Mouse (Mus musculus): ENCODE data around the gene Plekha5. TPM values are rescaled to one million over a fixed set of nuclear protein-coding genes. Genes with fewer than 3 reads are reported as not detected.

Plekha5 gene
- polyA plus RNA-seq, 1 experiment, result 53.1 TPM

- Histone ChIP-seq H3K27ac (ENCODE audit: insufficient read depth, low read length) (no peak overlapping the region), H3K4me1 (ENCODE audit: control insufficient read depth, insufficient read depth, low read length) (peaks cover 12% of the 10 kb centered on the region), H3K4me3 (ENCODE audit: insufficient read depth, low read length) (no peak overlapping the region)
- TF ChIP-seq POLR2A (IDR thresholded peaks at IDR 0.05; ENCODE audit: low read depth, low read length) (no peak), CTCF (IDR thresholded peaks at IDR 0.05; ENCODE audit: borderline replicate concordance, insufficient read depth, low read length) (no peak)
Measured at GRCm38 (mm10) chr6:140541919-140542318, 118.1 kb downstream of the Plekha5 start.

GRCm38 (mm10) chr6:140543005-140543794, 119.3 kb downstream of the Plekha5 start:
- Histone ChIP-seq H3K4me1 (ENCODE audit: control insufficient read depth, insufficient read depth, low read length) (peaks cover 20% of the 10 kb centered on the region), H3K27ac (ENCODE audit: insufficient read depth, low read length) (no peak overlapping the region), H3K4me3 (ENCODE audit: insufficient read depth, low read length) (no peak overlapping the region)
- no peak for TF ChIP-seq POLR2A (IDR thresholded peaks at IDR 0.05; ENCODE audit: low read depth, low read length)
- no peak for TF ChIP-seq CTCF (IDR thresholded peaks at IDR 0.05; ENCODE audit: borderline replicate concordance, insufficient read depth, low read length)

DNA sequence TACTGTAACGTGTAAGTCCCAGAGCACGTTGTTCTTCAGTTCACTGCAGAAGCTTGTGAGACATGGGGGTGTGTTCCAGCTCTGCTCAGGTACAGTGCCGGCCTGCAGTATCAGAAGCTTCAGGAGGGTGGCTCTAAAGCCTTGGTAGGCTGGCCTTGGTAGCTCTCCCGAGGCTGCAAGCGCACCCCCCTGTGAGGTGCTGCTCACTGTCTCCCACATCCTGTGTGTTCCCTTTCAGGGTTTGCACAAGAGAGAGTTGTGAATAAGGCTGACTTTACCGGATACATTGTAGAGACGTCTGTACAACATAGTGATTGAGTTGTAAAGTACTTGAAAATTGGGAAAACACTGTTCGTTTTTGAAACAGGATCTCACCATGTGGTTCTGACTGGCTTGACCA, 122.2 kb downstream of the Plekha5 start:
- H3K4me1 ChIP-seq (ENCODE audit: control insufficient read depth, insufficient read depth, low read length), result peaks cover 23% of the 10 kb centered on the region
- peak overlapping the region; percentile 38; the same call in 1 of the 2 replicates for H3K27ac ChIP-seq (ENCODE audit: insufficient read depth, low read length)
- TF ChIP-seq POLR2A (IDR thresholded peaks at IDR 0.05; ENCODE audit: low read depth, low read length) (no peak), CTCF (IDR thresholded peaks at IDR 0.05; ENCODE audit: borderline replicate concordance, insufficient read depth, low read length) (no peak)
- no peak overlapping the region for H3K4me3 ChIP-seq (ENCODE audit: insufficient read depth, low read length)

GRCm38 (mm10) chr6:140546648-140547201, 122.9 kb downstream of the Plekha5 start:
- H3K27ac ChIP-seq (ENCODE audit: insufficient read depth, low read length), result peak overlapping the region; percentile 38; the same call in 1 of the 2 replicates
- no peak for TF ChIP-seq CTCF (IDR thresholded peaks at IDR 0.05; ENCODE audit: borderline replicate concordance, insufficient read depth, low read length)
- peaks cover 22% of the 10 kb centered on the region for H3K4me1 ChIP-seq (ENCODE audit: control insufficient read depth, insufficient read depth, low read length)
- no peak overlapping the region for H3K4me3 ChIP-seq (ENCODE audit: insufficient read depth, low read length)

DNA sequence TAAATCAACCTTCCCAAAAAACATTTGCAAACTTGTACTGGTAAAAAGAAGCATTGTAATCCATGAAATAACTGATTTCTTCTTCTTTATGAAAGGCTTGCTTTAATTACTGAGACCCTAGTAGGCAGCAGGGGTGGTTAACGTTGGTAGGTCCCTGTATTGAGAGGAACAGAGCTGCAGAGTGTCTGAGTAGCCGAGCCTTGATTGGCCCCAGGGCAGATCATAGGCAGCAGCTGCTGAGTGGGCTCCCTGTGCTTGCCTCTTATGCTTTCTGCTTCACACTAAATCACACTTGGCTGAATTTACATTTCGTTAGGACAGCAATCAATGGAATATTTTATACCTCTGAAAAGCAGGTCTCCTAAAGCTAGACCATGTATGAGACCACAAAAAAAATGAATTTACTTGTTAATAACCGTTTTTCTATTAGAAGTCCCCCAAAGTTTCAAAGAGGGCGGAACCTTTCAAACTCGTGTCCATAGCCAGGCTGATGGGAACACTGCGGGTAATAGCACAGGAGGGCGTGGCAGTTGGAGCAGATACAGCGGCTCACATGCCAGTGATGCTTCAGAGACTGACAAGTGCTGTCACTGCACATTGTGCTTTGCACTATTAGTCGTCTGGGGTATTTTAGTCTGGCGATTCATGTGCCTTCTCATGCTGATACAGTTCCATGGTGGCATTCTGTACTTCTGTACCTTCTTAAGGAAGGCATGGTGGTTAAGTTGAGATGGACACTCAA, 123.5 kb downstream of the Plekha5 start:
- Histone ChIP-seq H3K27ac (ENCODE audit: insufficient read depth, low read length) (peak overlapping the region; percentile 97), H3K4me1 (ENCODE audit: control insufficient read depth, insufficient read depth, low read length) (peaks cover 20% of the 10 kb centered on the region), H3K4me3 (ENCODE audit: insufficient read depth, low read length) (no peak overlapping the region)
- TF ChIP-seq CTCF (IDR thresholded peaks at IDR 0.05; ENCODE audit: borderline replicate concordance, insufficient read depth, low read length) (no peak), POLR2A (IDR thresholded peaks at IDR 0.05; ENCODE audit: low read depth, low read length) (no peak)

DNA sequence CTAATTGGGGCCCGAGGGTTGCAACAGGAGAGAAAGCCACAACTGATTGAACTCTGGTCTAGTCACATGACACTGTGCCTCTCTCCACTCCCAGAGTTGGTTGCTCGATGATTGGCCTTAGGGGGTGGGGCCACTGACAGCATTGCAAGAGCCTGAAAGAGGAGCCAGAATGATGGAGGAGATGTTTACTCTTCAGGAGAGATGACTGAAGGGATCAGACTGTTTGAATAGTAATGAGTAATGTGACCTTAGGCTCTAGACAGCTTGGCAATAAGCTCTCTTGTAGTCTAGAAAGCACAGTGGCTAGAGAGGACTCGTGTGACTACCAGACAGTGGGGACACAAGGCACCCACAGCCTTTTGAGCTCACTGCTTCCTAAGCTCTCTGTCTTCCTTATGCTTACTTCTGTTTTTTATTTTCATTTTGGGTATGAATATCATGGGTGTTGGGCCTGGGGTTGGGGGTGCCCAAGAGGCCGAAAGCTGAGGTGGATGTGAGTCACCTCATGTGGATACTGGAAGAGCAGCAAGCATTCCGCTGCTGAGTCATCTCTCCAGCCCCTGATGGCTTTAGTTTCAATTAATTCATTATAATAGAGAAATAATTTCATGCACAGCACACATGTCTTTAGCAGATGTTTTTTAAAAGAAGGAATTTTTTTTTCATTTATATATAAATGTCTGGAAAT, 124.4 kb downstream of the Plekha5 start:
- TF ChIP-seq POLR2A (IDR thresholded peaks at IDR 0.05; ENCODE audit: low read depth, low read length) (no peak), CTCF (IDR thresholded peaks at IDR 0.05; ENCODE audit: borderline replicate concordance, insufficient read depth, low read length) (no peak)
- H3K27ac ChIP-seq (ENCODE audit: insufficient read depth, low read length), result peak overlapping the region; percentile 97
- no peak overlapping the region for H3K4me3 ChIP-seq (ENCODE audit: insufficient read depth, low read length)
- H3K4me1 ChIP-seq (ENCODE audit: control insufficient read depth, insufficient read depth, low read length), result peaks cover 20% of the 10 kb centered on the region

GRCm38 (mm10) chr6:140550741-140551140, 126.9 kb downstream of the Plekha5 start:
- Histone ChIP-seq H3K27ac (ENCODE audit: insufficient read depth, low read length) (no peak overlapping the region), H3K4me3 (ENCODE audit: insufficient read depth, low read length) (no peak overlapping the region), H3K4me1 (ENCODE audit: control insufficient read depth, insufficient read depth, low read length) (peaks cover 20% of the 10 kb centered on the region)
- TF ChIP-seq POLR2A (IDR thresholded peaks at IDR 0.05; ENCODE audit: low read depth, low read length) (no peak), CTCF (IDR thresholded peaks at IDR 0.05; ENCODE audit: borderline replicate concordance, insufficient read depth, low read length) (no peak)

GRCm38 (mm10) chr6:140554261-140554660, 130.4 kb downstream of the Plekha5 start:
- TF ChIP-seq POLR2A (IDR thresholded peaks at IDR 0.05; ENCODE audit: low read depth, low read length), result no peak
- TF ChIP-seq CTCF (IDR thresholded peaks at IDR 0.05; ENCODE audit: borderline replicate concordance, insufficient read depth, low read length), result no peak
- Histone ChIP-seq H3K4me1 (ENCODE audit: control insufficient read depth, insufficient read depth, low read length) (no peaks in the 10 kb centered on the region), H3K4me3 (ENCODE audit: insufficient read depth, low read length) (no peak overlapping the region), H3K27ac (ENCODE audit: insufficient read depth, low read length) (no peak overlapping the region)

DNA sequence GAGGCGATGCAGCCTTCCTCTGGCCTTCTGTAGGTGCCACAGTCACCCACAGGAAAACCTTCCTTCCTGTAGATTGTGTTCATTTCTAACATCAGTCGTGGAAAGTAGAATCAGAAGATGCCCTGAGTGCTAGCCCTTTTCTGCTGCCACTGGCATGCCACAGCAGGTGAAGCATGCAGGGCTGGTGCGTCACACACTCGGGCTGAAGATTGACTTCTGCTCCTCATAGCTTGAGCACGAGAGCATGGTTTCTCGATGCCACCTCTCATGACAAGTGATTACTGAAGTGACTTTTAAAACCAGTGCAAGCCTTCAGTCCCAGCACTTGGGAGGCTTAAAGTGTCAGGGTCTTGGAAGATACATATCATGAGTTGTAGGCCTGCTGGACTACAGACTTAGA, 135.6 kb downstream of the Plekha5 start:
- no peak overlapping the region for H3K27ac ChIP-seq (ENCODE audit: insufficient read depth, low read length)
- H3K4me1 ChIP-seq (ENCODE audit: control insufficient read depth, insufficient read depth, low read length), result peaks cover 8% of the 10 kb centered on the region; the same call in 1 of the 2 replicates
- H3K4me3 ChIP-seq (ENCODE audit: insufficient read depth, low read length), result no peak overlapping the region
- TF ChIP-seq CTCF (IDR thresholded peaks at IDR 0.05; ENCODE audit: borderline replicate concordance, insufficient read depth, low read length), result no peak
- TF ChIP-seq POLR2A (IDR thresholded peaks at IDR 0.05; ENCODE audit: low read depth, low read length), result no peak
